Mouse (Mus musculus): ENCODE measurements around the gene Adar.
A peak's percentile ranks its signal among the peaks of the same experiment; 100 is the strongest.

GRCm38 (mm10) chr3:89727028-89727427 lies 12.2 kb downstream of the Adar start:
- TF ChIP-seq JUND (conservative IDR thresholded peaks at IDR 0.05; ENCODE audit: low read depth, low read length), result no peak
- peak; percentile 53 to 87; a peak in 3 of 4 replicates for TF ChIP-seq CTCF (conservative IDR thresholded peaks at IDR 0.05 in 1 of 2, IDR thresholded peaks at IDR 0.05 in 1 of 2; ENCODE audit: low read depth in 2 of 2, low read length in 2 of 2)
- no peak for TF ChIP-seq CHD1 (IDR thresholded peaks at IDR 0.05; ENCODE audit: low read depth, low read length)
- no peak for TF ChIP-seq EP300 (IDR thresholded peaks at IDR 0.05; ENCODE audit: low read length)
- TF ChIP-seq ZNF384 (IDR thresholded peaks at IDR 0.05; ENCODE audit: low read depth, low read length), result no peak
- TF ChIP-seq HCFC1 (IDR thresholded peaks at IDR 0.05; ENCODE audit: low read depth, low read length), result no peak
